Mouse (Mus musculus): ENCODE results near the gene Acad9.
"Not testable (repeated sequence)": the region's sequence is repeated elsewhere in the genome, so short reads cannot be mapped to it uniquely, and the experiment has no call there.

The Acad9 gene

GRCm38 (mm10) chr3:36087591-36087990 lies 21.8 kb downstream of the Acad9 start:
- no peak for DNase-seq (ENCODE audit: low spot score in 2 of 2)

GRCm38 (mm10) chr3:36095371-36095770 lies 29.6 kb downstream of the Acad9 start:
- no peak for DNase-seq (ENCODE audit: low spot score in 2 of 2)

GRCm38 (mm10) chr3:36116076-36116475 lies 50.3 kb downstream of the Acad9 start:
- DNase-seq (ENCODE audit: low spot score in 2 of 2), result no peak

GRCm38 (mm10) chr3:36119684-36120548 lies 54.1 kb downstream of the Acad9 start:
- DNase-seq (ENCODE audit: low spot score in 2 of 2), result no peak

GRCm38 (mm10) chr3:36126176-36126575 lies 60.4 kb downstream of the Acad9 start:
- DNase-seq (ENCODE audit: low spot score in 2 of 2), result not testable (repeated sequence)

- no peak for DNase-seq (ENCODE audit: low spot score in 2 of 2)
These were observed 70.4 kb downstream of the Acad9 start for GRCm38 (mm10) chr3:36136152-36136551.

- no peak for DNase-seq (ENCODE audit: low spot score in 2 of 2)
These were observed 71.8 kb downstream of the Acad9 start for GRCm38 (mm10) chr3:36137560-36137959.

GRCm38 (mm10) chr3:36138171-36138660 lies 72.4 kb downstream of the Acad9 start:
- DNase-seq (ENCODE audit: low spot score in 2 of 2), result no peak

- DNase-seq (ENCODE audit: low spot score in 2 of 2), result no peak
These were observed 73.2 kb downstream of the Acad9 start for GRCm38 (mm10) chr3:36138996-36139395.
